Mouse (Mus musculus): ENCODE measurements at regions not wholly inside any gene's neighbourhood (a gene's known extent, or its start where the extent isn't known, plus 50 kb on each side); places are given as distances from the start of the nearest gene placed in this dataset.

- DNase-seq (ENCODE audit: low read depth in 2 of 2, low spot score in 2 of 2): no peak
Observed at GRCm38 (mm10) chr1:153962161-153962720, 62.2 kb upstream of the Teddm2 start.

GRCm38 (mm10) chr1:153963744-153964342 is 63.8 kb upstream of the Teddm2 start:
- no peak for DNase-seq (ENCODE audit: low read depth in 2 of 2, low spot score in 2 of 2)

GRCm38 (mm10) chr1:153969401-153969800 is 69.4 kb upstream of the Teddm2 start:
- DNase-seq (ENCODE audit: low read depth in 2 of 2, low spot score in 2 of 2): no peak

- no peak for DNase-seq (ENCODE audit: low read depth in 2 of 2, low spot score in 2 of 2)
Observed at GRCm38 (mm10) chr1:153974300-153974699, 74.3 kb upstream of the Teddm2 start.

GRCm38 (mm10) chr1:153977963-153978726 is 78.1 kb upstream of the Teddm2 start:
- no peak for DNase-seq (ENCODE audit: low read depth in 2 of 2, low spot score in 2 of 2)

GRCm38 (mm10) chr1:153980886-153981285 is 80.9 kb upstream of the Teddm2 start:
- DNase-seq (ENCODE audit: low read depth in 2 of 2, low spot score in 2 of 2): no peak

GRCm38 (mm10) chr1:153985595-153985994 is 85.6 kb upstream of the Teddm2 start:
- no peak for DNase-seq (ENCODE audit: low read depth in 2 of 2, low spot score in 2 of 2)

GRCm38 (mm10) chr1:153986632-153987031 is 86.6 kb upstream of the Teddm2 start:
- DNase-seq (ENCODE audit: low read depth in 2 of 2, low spot score in 2 of 2): no peak

GRCm38 (mm10) chr1:153988297-153988696 is 88.3 kb upstream of the Teddm2 start:
- DNase-seq (ENCODE audit: low read depth in 2 of 2, low spot score in 2 of 2): no peak

- DNase-seq (ENCODE audit: low read depth in 2 of 2, low spot score in 2 of 2): no peak
Observed at GRCm38 (mm10) chr1:153990651-153991435, 90.8 kb upstream of the Teddm2 start.

GRCm38 (mm10) chr1:153992466-153992865 is 92.4 kb upstream of the Teddm2 start:
- DNase-seq (ENCODE audit: low read depth in 2 of 2, low spot score in 2 of 2): no peak

GRCm38 (mm10) chr1:153994871-153995270 is 94.8 kb upstream of the Teddm2 start:
- no peak for DNase-seq (ENCODE audit: low read depth in 2 of 2, low spot score in 2 of 2)

GRCm38 (mm10) chr1:153997201-153998181 is 97.5 kb upstream of the Teddm2 start:
- no peak for DNase-seq (ENCODE audit: low read depth in 2 of 2, low spot score in 2 of 2)

GRCm38 (mm10) chr1:153999776-154000175 is 99.7 kb upstream of the Teddm2 start:
- no peak for DNase-seq (ENCODE audit: low read depth in 2 of 2, low spot score in 2 of 2)

GRCm38 (mm10) chr1:154003669-154004068 is 103.6 kb upstream of the Teddm2 start:
- DNase-seq (ENCODE audit: low read depth in 2 of 2, low spot score in 2 of 2): no peak

- no peak for DNase-seq (ENCODE audit: low read depth in 2 of 2, low spot score in 2 of 2)
Observed at GRCm38 (mm10) chr1:154004647-154005046, 104.6 kb upstream of the Teddm2 start.

GRCm38 (mm10) chr1:154006055-154006454 is 106.0 kb upstream of the Teddm2 start:
- DNase-seq (ENCODE audit: low read depth in 2 of 2, low spot score in 2 of 2): no peak

- DNase-seq (ENCODE audit: low read depth in 2 of 2, low spot score in 2 of 2): no peak
Observed at GRCm38 (mm10) chr1:154007440-154007839, 107.4 kb upstream of the Teddm2 start.

- DNase-seq (ENCODE audit: low read depth in 2 of 2, low spot score in 2 of 2): no peak
Observed at GRCm38 (mm10) chr1:154008593-154009310, 108.7 kb upstream of the Teddm2 start.

GRCm38 (mm10) chr1:154010681-154011080 is 110.7 kb upstream of the Teddm2 start:
- no peak for DNase-seq (ENCODE audit: low read depth in 2 of 2, low spot score in 2 of 2)

All from CD8-positive naive resting alpha-beta T cell, adult 2 months (primary cell).